Mouse (Mus musculus) forebrain, embryonic 16.5 days (tissue): ENCODE results near the gene Igf1r. TPM values are rescaled to one million over a fixed set of nuclear protein-coding genes. Genes with fewer than 3 reads are reported as not detected.
A peak's percentile ranks its signal among the peaks of the same experiment; 100 is the strongest.

Experiments
- ATAC-seq: fragments of 200-750 bp; cut with Nextera tagmentation; 2 replicates; pipeline ENCODE4 v1.8.0; 2017; ENCODE audit warnings: mild to moderate bottlenecking, moderate library complexity
- H3K27ac ChIP-seq: fragments of 300-500 bp; sonication (generic); 2 replicates; pipeline ENCODE4 v1.5.1; 2014; ENCODE audit warnings: low read length, control low read depth
- H3K27me3 ChIP-seq: fragments of 300-500 bp; sonication (generic); replicated peaks from 2 replicates; pipeline ENCODE4 v1.6.1; 2014; ENCODE audit warnings: low read length; ENCODE audit not compliant: control insufficient read depth, insufficient read depth
- H3K36me3 ChIP-seq: fragments of 300-500 bp; sonication (generic); 2 replicates; pipeline ENCODE4 v1.6.1; 2014; ENCODE audit not compliant: control insufficient read depth, insufficient read depth
- H3K4me1 ChIP-seq: fragments of 300-500 bp; sonication (generic); replicated peaks from 2 replicates; pipeline ENCODE4 v1.6.1; 2014; ENCODE audit warnings: low read length; ENCODE audit not compliant: control insufficient read depth, insufficient read depth
- H3K4me2 ChIP-seq: fragments of 300-500 bp; sonication (generic); 2 replicates; pipeline ENCODE4 v1.6.1; 2014; ENCODE audit warnings: mild to moderate bottlenecking, low read length, control low read depth
- H3K4me3 ChIP-seq: fragments of 300-500 bp; sonication (generic); replicated peaks from 2 replicates; pipeline ENCODE4 v1.5.1; 2014; ENCODE audit warnings: mild to moderate bottlenecking, low read length, control low read depth
- H3K9ac ChIP-seq: fragments of 300-500 bp; sonication (generic); replicated peaks from 2 replicates; pipeline ENCODE4 v1.6.1; 2014; ENCODE audit warnings: low read depth, low read length, control low read depth
- H3K9me3 ChIP-seq: fragments of 300-500 bp; sonication (generic); 2 replicates; pipeline ENCODE4 v1.6.1; 2016; ENCODE audit warnings: low read length; ENCODE audit not compliant: control insufficient read depth
- WGBS: fragments of 180-500 bp; shearing (Covaris S2); extraction: QIAGEN DNeasy Blood & Tissue Kit; methylation state at CpG from one replicate; pipeline ENCODE4 v1.1.7; 2014; 5-methylcytosine and 5-hydroxymethylcytosine counted together
- polyA plus RNA-seq: library from polyadenylated mRNA; unstranded; fragments of >200 nt; fragmentation: Nextera tagmentation; extraction: Ambion mirVana; gene quantifications from 2 replicates; pipeline ENCODE4 v1.2.1, GENCODE M21; 2015

Igf1r gene
- polyA plus RNA-seq, 1 experiment from 2014 or later = 27.1 TPM

GRCm38 (mm10) chr7:68246249-68246648 lies 293.6 kb downstream of the Igf1r start:
- 80% methylated on average over 8 of the region's 8 CpGs for WGBS
- Histone ChIP-seq H3K36me3 (no peaks in the 10 kb centered on the region), H3K4me1 (no peaks in the 10 kb centered on the region)

GRCm38 (mm10) chr7:68250411-68250810 lies 297.8 kb downstream of the Igf1r start:
- no peaks in the 10 kb centered on the region for H3K36me3 ChIP-seq
- H3K9me3 ChIP-seq = peaks cover 3% of the 10 kb centered on the region; the same call in 1 of the 2 replicates
- WGBS = 86% methylated on average over 1 of the region's 1 CpGs
- no peak overlapping the region for H3K27ac ChIP-seq
- no peak for ATAC-seq
- no peak overlapping the region for H3K4me2 ChIP-seq
- no peaks in the 10 kb centered on the region for H3K4me1 ChIP-seq
- H3K4me3 ChIP-seq = no peak overlapping the region
- H3K27me3 ChIP-seq = no peaks in the 10 kb centered on the region
- H3K9ac ChIP-seq = no peak overlapping the region

More at GRCm38 (mm10) chr7:68246249-68246648, 293.6 kb downstream of the Igf1r start:
- ATAC-seq = no peak
- no peak overlapping the region for H3K4me3 ChIP-seq
- H3K27me3 ChIP-seq = no peaks in the 10 kb centered on the region
- no peak overlapping the region for H3K4me2 ChIP-seq
- no peak overlapping the region for H3K27ac ChIP-seq
- H3K9ac ChIP-seq = no peak overlapping the region
- H3K9me3 ChIP-seq = peaks cover 3% of the 10 kb centered on the region; the same call in 1 of the 2 replicates

- no peak overlapping the region for H3K4me3 ChIP-seq
- no peak overlapping the region for H3K4me2 ChIP-seq
- no peaks in the 10 kb centered on the region for H3K4me1 ChIP-seq
- ATAC-seq = no peak
- H3K9me3 ChIP-seq = peaks cover 3% of the 10 kb centered on the region; the same call in 1 of the 2 replicates
- no peaks in the 10 kb centered on the region for H3K36me3 ChIP-seq
- no peaks in the 10 kb centered on the region for H3K27me3 ChIP-seq
- no peak overlapping the region for H3K27ac ChIP-seq
- H3K9ac ChIP-seq = no peak overlapping the region
- 90% methylated on average over 3 of the region's 3 CpGs for WGBS
Measured at GRCm38 (mm10) chr7:68250902-68251301, 298.3 kb downstream of the Igf1r start.

GRCm38 (mm10) chr7:68257767-68258166 lies 305.1 kb downstream of the Igf1r start:
- Histone ChIP-seq H3K4me3 (no peak overlapping the region), H3K36me3 (no peaks in the 10 kb centered on the region), H3K27ac (no peak overlapping the region), H3K27me3 (no peaks in the 10 kb centered on the region), H3K9me3 (no peaks in the 10 kb centered on the region), H3K9ac (no peak overlapping the region), H3K4me2 (no peak overlapping the region), H3K4me1 (0 out of 2 replicates have a peak, but pooled peaks cover 5% of the 10 kb centered on the region)
- no peak for ATAC-seq
- 41% methylated on average over 2 of the region's 2 CpGs for WGBS

GRCm38 (mm10) chr7:68258326-68259150 lies 305.9 kb downstream of the Igf1r start:
- WGBS = 84% methylated on average over 17 of the region's 17 CpGs
- no peak overlapping the region for H3K4me3 ChIP-seq
- H3K4me1 ChIP-seq = 0 out of 2 replicates have a peak, but pooled peaks cover 5% of the 10 kb centered on the region
- H3K36me3 ChIP-seq = no peaks in the 10 kb centered on the region
- no peak overlapping the region for H3K9ac ChIP-seq
- no peaks in the 10 kb centered on the region for H3K27me3 ChIP-seq
- no peaks in the 10 kb centered on the region for H3K9me3 ChIP-seq
- H3K27ac ChIP-seq = no peak overlapping the region
- H3K4me2 ChIP-seq = no peak overlapping the region
- ATAC-seq = no peak

GRCm38 (mm10) chr7:68259523-68260081 lies 307.0 kb downstream of the Igf1r start:
- no peak for ATAC-seq
- Histone ChIP-seq H3K9ac (no peak overlapping the region), H3K36me3 (no peaks in the 10 kb centered on the region), H3K4me1 (peaks cover 14% of the 10 kb centered on the region), H3K4me3 (no peak overlapping the region), H3K27me3 (no peaks in the 10 kb centered on the region), H3K4me2 (no peak overlapping the region), H3K27ac (no peak overlapping the region), H3K9me3 (no peaks in the 10 kb centered on the region)
- 83% methylated on average over 6 of the region's 6 CpGs for WGBS

GRCm38 (mm10) chr7:68262612-68263200 lies 310.1 kb downstream of the Igf1r start:
- Histone ChIP-seq H3K27ac (no peak overlapping the region), H3K4me2 (no peak overlapping the region), H3K9me3 (no peaks in the 10 kb centered on the region), H3K36me3 (no peaks in the 10 kb centered on the region), H3K4me1 (peaks cover 18% of the 10 kb centered on the region), H3K9ac (no peak overlapping the region), H3K27me3 (no peaks in the 10 kb centered on the region), H3K4me3 (no peak overlapping the region)
- ATAC-seq = no peak
- WGBS = 67% methylated on average over 8 of the region's 8 CpGs

GRCm38 (mm10) chr7:68263346-68264027 lies 310.9 kb downstream of the Igf1r start:
- no peaks in the 10 kb centered on the region for H3K36me3 ChIP-seq
- no peak for ATAC-seq
- no peak overlapping the region for H3K9ac ChIP-seq
- H3K4me2 ChIP-seq = peak overlapping the region; percentile 59
- WGBS = 52% methylated on average over 8 of the region's 8 CpGs
- H3K4me3 ChIP-seq = peak overlapping the region; percentile 25
- H3K4me1 ChIP-seq = peaks cover 15% of the 10 kb centered on the region
- H3K27ac ChIP-seq = no peak overlapping the region
- H3K27me3 ChIP-seq = no peaks in the 10 kb centered on the region
- H3K9me3 ChIP-seq = no peaks in the 10 kb centered on the region

GRCm38 (mm10) chr7:68264028-68264453 lies 311.4 kb downstream of the Igf1r start, which contains the start of gene Pgpep1l:
Gene Pgpep1l, minus strand, starts transcription at chr7:68264233.
- H3K9ac ChIP-seq = 0 out of 2 replicates have a peak within 1 kb of the TSS, but pooled peaks have one; percentile 3
- 7% methylated on average over 25 of the region's 25 CpGs for WGBS
- H3K4me2 ChIP-seq = peak within 1 kb of the TSS; percentile 59

More at GRCm38 (mm10) chr7:68264028-68264453, 311.4 kb downstream of the Igf1r start, which contains the start of gene Pgpep1l:
- Histone ChIP-seq H3K27ac (no peak within 1 kb of the TSS), H3K36me3 (no peaks in the 10 kb centered on the region), H3K9me3 (no peaks in the 10 kb centered on the region), H3K27me3 (no peaks in the 10 kb centered on the region), H3K4me1 (peaks cover 14% of the 10 kb centered on the region), H3K4me3 (peak within 1 kb of the TSS; percentile 25)
- ATAC-seq = peak; percentile 41; the same call in 1 of the 2 replicates
